Mouse (Mus musculus) heart, adult 8-10 months (tissue): Measurements from ENCODE around the gene Tmc2. TPM values are rescaled to one million over a fixed set of nuclear protein-coding genes. Genes with fewer than 3 reads are reported as not detected.
A peak's percentile ranks its signal among the peaks of the same experiment; 100 is the strongest.

Experiments
- DNase-seq: peaks from one replicate; pipeline ENCODE4 v3.0.0; 2022; ENCODE audit warnings: low spot score
- total RNA-seq, 4 experiments: library from RNA; stranded (reverse); gene quantifications; 2 replicates each; pipeline ENCODE4 v1.2.4; 2022

The Tmc2 gene
- total RNA-seq, 4 experiments from 2014 or later, result not detected

DNA sequence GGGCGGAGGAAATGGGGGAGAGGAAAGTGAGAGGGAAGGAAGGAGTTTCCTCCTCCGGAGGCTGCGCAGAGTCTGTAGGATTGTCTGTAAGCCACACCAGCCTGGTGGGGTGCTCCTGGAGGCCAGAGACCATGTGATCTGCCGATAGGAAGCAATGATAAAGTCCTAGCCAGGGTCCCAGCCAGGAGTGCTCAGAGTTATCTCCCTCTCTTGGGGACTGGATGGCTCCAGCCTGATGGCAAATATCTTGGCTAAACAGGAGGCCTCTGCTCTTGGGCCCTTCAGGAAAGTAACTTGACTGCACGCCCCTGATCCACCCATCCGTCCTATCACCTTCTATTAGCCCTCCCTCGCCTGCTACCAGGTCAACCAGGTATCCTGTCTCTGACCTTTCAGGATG, 53.2 kb downstream of the Tmc2 start:
- DNase-seq, result no peak

DNA sequence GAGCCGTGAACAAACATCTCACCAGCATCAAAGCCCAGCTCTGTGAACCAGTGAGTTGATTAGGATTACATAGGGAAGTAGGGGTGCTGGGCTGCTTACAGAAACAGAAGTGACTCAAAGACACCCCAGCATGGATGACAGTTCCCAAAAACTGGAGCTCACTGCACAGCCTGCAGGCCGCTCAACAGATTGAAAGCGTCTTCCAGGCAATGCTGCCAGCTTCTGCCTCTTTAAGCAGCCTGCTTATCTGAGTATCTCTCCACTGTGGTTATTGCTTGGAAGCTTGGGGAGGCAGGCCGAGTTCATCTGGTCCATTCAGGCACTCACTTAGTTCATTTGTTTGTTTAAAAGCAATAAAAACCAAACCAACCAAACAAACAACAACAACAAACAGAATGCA, 61.8 kb downstream of the Tmc2 start:
- DNase-seq, result no peak

GRCm38 (mm10) chr2:130260822-130261221, 65.8 kb downstream of the Tmc2 start:
- no peak for DNase-seq

GRCm38 (mm10) chr2:130261914-130262313, 66.9 kb downstream of the Tmc2 start:
- DNase-seq, result no peak

- no peak for DNase-seq
Measured at GRCm38 (mm10) chr2:130262398-130262797, 67.4 kb downstream of the Tmc2 start.

DNA sequence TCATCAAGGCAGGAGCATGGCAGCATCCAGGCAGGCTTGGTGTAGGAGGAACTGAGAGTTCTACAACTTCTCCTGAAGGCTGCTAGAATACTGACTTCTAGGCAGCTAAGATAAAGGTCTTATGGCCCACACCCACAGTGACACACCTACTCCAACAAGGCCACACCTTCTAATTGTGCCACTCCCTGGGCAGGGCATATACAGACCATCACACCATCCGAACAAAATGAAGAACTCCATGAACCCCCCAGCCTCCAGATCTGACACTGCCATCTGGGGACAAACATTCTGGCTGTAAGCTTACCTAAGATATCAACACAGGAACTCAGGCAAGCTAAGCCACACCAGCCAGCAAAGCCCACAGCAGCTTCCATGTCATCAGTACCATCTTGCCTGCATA, 70.5 kb downstream of the Tmc2 start:
- DNase-seq, result no peak

GRCm38 (mm10) chr2:130268074-130268473, 73.1 kb downstream of the Tmc2 start:
- no peak for DNase-seq

DNA sequence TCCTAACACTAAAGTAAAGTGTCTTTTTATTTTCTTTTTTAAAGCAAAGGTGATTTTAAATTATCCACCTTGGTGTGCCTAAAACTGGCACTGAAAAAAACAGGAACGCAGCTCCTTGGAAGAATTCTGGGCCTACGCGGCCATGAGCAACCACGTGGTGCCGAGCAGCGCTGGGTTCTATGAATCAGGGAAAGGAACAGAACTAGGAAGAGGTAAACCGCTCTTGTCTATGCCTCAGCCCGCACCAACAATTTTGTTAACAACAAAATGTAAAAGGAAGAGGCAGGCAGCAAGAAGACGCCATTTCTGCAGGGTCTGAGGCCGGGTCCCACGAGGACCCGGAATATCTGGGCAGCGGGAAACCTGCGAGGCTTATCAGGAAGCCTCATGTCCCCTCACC, 78.7 kb downstream of the Tmc2 start:
- DNase-seq, result no peak

DNA sequence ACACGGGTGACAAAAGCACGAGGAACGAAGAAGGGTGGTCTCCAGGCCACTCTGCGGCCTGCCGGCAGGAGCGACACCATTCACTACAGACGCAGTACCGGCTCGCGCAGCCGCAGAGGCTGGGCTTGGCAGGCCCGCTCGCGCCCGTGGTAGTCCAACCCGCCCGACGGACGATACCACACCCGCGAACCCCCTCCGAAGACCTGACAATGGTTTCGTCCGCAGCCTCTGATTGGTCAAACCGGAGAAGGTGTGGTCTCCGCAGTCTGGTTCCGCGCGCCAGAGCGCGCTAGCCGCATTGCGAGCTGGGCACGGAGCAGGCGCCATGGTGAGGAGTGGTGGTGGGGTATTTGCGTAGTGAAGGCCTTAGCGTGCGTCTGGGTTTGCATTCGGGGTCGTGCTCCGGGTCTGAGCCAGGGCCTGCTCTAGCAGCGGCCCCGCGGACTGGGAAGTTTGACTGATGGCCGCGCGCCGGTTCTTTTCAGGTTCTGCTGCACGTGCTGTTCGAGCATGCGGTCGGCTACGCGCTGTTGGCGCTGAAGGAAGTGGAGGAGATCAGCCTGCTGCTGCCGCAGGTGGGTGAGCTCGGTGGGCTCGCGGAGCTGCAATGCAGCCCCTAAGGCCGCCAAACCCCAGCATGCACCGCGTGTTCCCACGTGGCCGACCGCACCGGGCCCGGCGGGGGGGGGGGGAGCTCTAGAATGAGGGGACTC, 79.3 kb downstream of the Tmc2 start, which contains the start of gene Nop56:
Nop56 (plus strand) TSS at position 282 of the 713 bp plus-strand sequence.
- DNase-seq, result peak; percentile 100

GRCm38 (mm10) chr2:130274862-130275261, 79.9 kb downstream of the Tmc2 start:
- no peak for DNase-seq

GRCm38 (mm10) chr2:130275649-130276048, 80.7 kb downstream of the Tmc2 start:
- DNase-seq, result no peak

DNA sequence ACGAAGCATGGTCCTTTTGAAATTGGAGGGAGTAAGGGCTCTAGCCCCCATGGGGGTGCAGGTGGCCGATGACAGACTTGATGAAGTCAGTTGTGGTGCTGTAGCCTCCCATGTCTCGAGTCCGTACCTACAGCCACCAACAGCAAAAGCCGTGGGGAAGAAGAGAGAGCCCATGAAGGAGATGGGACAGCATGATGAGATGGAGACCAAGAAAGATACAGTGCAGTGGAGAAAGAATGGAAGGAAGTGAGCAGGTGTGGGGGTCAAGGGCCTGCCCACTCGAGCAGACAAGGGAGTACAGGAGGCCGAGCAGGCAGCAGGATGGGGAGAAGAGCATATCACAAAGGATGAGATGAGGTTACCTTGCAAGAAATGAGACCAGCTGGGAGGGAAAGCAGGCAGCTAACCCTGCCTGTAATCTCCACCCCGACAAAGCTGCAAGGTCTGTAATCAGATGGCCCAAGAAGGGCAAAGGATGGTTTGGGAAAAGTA, 84.7 kb downstream of the Tmc2 start:
- DNase-seq, result no peak

DNA sequence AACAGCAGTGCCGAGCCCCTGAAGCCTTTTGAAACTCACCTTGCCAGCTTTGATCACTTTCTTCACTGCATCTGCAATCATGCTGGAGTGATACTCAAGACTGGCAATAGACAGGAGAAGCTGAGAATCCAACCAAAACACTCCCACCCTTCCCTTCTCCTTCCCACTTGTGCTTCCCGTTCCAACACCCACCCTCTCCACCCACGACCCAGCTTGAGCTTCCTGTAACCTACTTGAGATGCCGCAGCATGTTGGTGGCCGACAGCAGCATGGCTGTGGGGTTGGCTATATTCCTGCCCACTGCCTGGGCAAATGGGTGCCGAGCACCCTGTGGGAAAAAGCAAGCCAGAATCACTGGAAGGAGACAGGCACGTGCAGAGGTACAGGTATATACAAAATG, 85.2 kb downstream of the Tmc2 start:
- no peak for DNase-seq

- no peak for DNase-seq
Measured at GRCm38 (mm10) chr2:130280818-130281217, 85.8 kb downstream of the Tmc2 start.

DNA sequence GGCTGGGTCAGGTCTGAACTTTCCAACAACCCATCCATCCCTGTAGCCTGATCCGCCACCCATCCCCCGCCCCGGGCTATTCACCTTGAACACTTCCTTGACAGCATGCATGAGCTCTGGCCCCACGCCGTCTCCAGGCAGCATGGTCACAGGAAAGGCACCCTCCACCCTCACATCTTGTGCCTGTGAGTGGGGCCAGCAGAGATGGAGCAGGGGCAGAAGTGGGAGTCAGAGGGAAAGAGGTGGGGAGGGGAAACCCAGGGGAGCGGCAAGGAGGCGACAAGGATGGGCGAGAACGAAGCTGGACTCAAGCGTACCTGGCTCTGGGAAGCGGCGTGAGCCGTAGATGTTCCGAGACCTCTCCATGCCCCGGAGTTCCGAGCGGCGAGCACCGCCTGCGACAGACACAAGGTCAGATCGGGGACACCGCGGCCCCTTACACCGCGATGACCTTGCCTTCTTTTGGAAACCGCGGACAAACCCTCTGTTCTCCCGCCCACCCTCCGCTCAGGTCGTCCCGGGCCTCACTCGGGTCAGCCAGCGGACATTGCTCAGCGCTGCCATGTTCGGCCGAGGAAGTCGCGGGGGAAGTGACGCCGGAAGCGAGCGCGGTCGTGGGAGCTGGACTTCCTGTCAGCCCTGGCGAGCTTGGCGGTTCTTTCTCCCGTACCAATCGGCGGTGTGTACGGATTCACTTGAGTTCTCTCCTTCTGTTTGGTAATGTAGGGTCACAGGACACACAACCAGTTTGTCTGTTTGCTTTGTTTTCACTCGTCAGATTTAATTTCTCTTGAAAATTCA, 89.1 kb downstream of the Tmc2 start, which contains the start of gene Idh3b:
Idh3b (minus strand) TSS at position 694 of the 801 bp plus-strand sequence.
- DNase-seq, result peak; percentile 93

DNA sequence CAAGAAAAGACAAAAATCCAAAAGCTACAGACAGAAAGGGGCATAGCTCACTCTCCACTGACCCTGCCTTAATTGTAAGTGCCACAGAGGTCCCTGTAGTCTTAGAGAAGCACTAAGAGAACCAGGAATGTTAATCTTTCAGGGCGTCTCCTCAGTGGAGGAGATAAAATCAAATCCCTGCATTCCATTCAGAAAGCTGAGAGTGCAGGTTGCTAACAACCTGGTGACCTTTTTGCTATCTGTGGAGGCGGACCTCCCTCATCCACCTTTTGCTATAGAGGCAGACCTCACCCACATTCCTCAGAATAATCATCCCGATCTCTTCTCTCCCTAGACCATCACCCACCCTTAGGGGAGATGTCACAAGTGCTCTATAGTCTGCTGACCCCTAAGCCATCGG, 94.1 kb downstream of the Tmc2 start:
- no peak for DNase-seq

DNA sequence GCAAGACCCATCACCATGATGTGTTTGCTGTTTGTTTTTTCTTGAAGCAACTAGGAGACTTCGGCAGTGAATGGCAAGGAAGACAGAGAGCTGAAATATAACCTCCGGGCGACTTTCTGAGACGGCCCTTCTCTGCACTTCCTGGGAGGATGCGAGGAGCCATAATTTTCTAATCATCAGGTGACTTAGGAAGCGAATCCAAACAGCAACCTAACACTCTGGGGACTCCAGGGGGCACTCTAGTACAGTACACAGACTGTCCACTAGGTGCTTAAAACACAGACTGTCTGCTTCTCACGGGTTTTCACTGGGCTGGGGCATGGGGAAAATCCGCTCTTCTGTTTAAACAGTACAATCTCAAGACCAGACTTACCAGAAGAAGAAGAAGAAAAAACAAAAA, 96.4 kb downstream of the Tmc2 start:
- DNase-seq, result peak; percentile 69

GRCm38 (mm10) chr2:130293009-130293408, 98.0 kb downstream of the Tmc2 start:
- no peak for DNase-seq

DNA sequence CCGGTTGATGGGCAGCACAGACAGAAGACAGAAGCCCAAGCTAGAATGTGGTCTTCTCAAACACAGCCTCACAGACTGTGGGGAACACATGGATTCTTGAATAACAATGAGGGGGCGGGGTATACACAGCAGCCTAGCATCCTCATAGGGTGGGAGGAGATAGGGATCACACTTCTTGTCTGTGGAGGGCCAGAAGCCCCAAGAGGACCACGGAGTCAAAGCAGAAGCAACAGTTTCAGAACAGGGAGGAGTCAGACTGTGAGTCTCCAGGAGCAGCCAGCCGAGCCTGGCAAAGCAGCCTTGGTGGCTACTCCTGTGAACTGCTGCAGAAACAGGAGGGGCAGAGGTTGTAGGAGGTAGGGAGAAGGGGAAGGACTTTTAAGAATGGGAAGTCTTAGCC, 98.5 kb downstream of the Tmc2 start:
- no peak for DNase-seq

GRCm38 (mm10) chr2:130294218-130294935, 99.4 kb downstream of the Tmc2 start:
- no peak for DNase-seq

GRCm38 (mm10) chr2:130294936-130295277, 99.9 kb downstream of the Tmc2 start, which contains the start of gene Ebf4:
Ebf4 (plus strand) TSS chr2:130295169.
- DNase-seq, result peak; percentile 37
